Comparison of ENCODE assay signal across 8 mouse cellular contexts in genomic region chr10:3394193-3394592, GRCm38 (mm10). TPM values are rescaled to one million over a fixed set of nuclear protein-coding genes. Genes with fewer than 3 reads are reported as not detected.
A peak's percentile ranks its signal among the peaks of the same experiment; 100 is the strongest.
DNase-seq lines count a peak whose midpoint lies in the region; ATAC-seq and TF ChIP-seq lines count a peak whose summit lies in the region.

No protein-coding gene starts in this region.

- TF ChIP-seq CTCF in left cerebral cortex, adult 2 months (IDR thresholded peaks at IDR 0.05), result no peak
- TF ChIP-seq CTCF in thymus, adult 2 months (IDR thresholded peaks at IDR 0.05; ENCODE audit: borderline replicate concordance, control insufficient read depth, extremely low read depth, insufficient read depth, low read length, poor library complexity), result no peak

- no peak overlapping the region for H3K9ac ChIP-seq in heart, embryonic 16.5 days (ENCODE audit: low read length)
- no peak overlapping the region for H3K9ac ChIP-seq in intestine, embryonic 15.5 days

- no peak for TF ChIP-seq POLR2A in thymus, adult 2 months (IDR thresholded peaks at IDR 0.05; ENCODE audit: control insufficient read depth, extremely low read depth, insufficient read depth, low read length, poor library complexity)

- H3K36me3 ChIP-seq in heart, embryonic 16.5 days (ENCODE audit: control insufficient read depth, insufficient read depth), result no peaks in the 10 kb centered on the region
- no peaks in the 10 kb centered on the region for H3K36me3 ChIP-seq in intestine, embryonic 15.5 days
- no peaks in the 10 kb centered on the region for H3K36me3 ChIP-seq in thymus, adult 2 months (ENCODE audit: control insufficient read depth, insufficient read depth, low read length)

- no peak overlapping the region for H3K27ac ChIP-seq in left cerebral cortex, adult 2 months
- H3K27ac ChIP-seq in heart, embryonic 16.5 days (ENCODE audit: low read length), result peak overlapping the region; percentile 91
- H3K27ac ChIP-seq in intestine, embryonic 15.5 days, result no peak overlapping the region
- no peak overlapping the region for H3K27ac ChIP-seq in thymus, adult 2 months (ENCODE audit: control insufficient read depth, insufficient read depth, low read length)

- ATAC-seq in heart, embryonic 16.5 days (replicated peaks; ENCODE audit: extremely low read depth, insufficient read depth, low FRiP score), result peak; percentile 28; the same call in 1 of the 2 replicates
- no peak for ATAC-seq in intestine, embryonic 15.5 days

- peaks cover 64% of the 10 kb centered on the region for H3K4me1 ChIP-seq in heart, embryonic 16.5 days (ENCODE audit: control insufficient read depth, insufficient read depth, low read length)
- H3K4me1 ChIP-seq in intestine, embryonic 15.5 days (replicated peaks), result no peaks in the 10 kb centered on the region
- no peaks in the 10 kb centered on the region for H3K4me1 ChIP-seq in thymus, adult 2 months (replicated peaks; ENCODE audit: control insufficient read depth, insufficient read depth, low read length)

- no peak overlapping the region for H3K4me3 ChIP-seq in left cerebral cortex, adult 2 months
- H3K4me3 ChIP-seq in heart, embryonic 16.5 days (ENCODE audit: low read length), result no peak overlapping the region
- no peak overlapping the region for H3K4me3 ChIP-seq in intestine, embryonic 15.5 days (replicated peaks)
- no peak overlapping the region for H3K4me3 ChIP-seq in thymus, adult 2 months (ENCODE audit: control insufficient read depth, insufficient read depth, low read length)

- H3K4me2 ChIP-seq in heart, embryonic 16.5 days (ENCODE audit: low read depth, low read length), result peak overlapping the region; percentile 32
- H3K4me2 ChIP-seq in intestine, embryonic 15.5 days (replicated peaks), result no peak overlapping the region

- intact Hi-C loops in left cerebral cortex, adult 2 months (cut with DNase I), result no loop called here

- no peaks in the 10 kb centered on the region for H3K9me3 ChIP-seq in heart, embryonic 16.5 days (replicated peaks; ENCODE audit: control insufficient read depth, low read length)
- H3K9me3 ChIP-seq in intestine, embryonic 15.5 days, result no peaks in the 10 kb centered on the region

- DNase-seq in left cerebral cortex, adult 11 months (ENCODE audit: low spot score), result peak; percentile 19
- DNase-seq in left cerebral cortex, adult 2 months (ENCODE audit: extremely low spot score in 1 of 2, low spot score in 2 of 2), result no peak
- peak; percentile 24 to 40 for DNase-seq in cerebellum, postnatal 36 days
- peak; percentile 23 to 63 for DNase-seq in lung, postnatal 4 days
- DNase-seq in spleen, postnatal 4 days (ENCODE audit: low spot score in 2 of 2), result no peak
- DNase-seq in thymus, adult 2 months, result no peak

- 20% methylated on average over 5 of the region's 5 CpGs for WGBS in heart, embryonic 16.5 days
- WGBS in intestine, embryonic 15.5 days, result 69% methylated on average over 5 of the region's 5 CpGs
- 74% methylated on average over 5 of the region's 5 CpGs for WGBS in thymus, adult 2 months

- no peaks in the 10 kb centered on the region for H3K27me3 ChIP-seq in heart, embryonic 16.5 days (ENCODE audit: control insufficient read depth, insufficient read depth, low read length)
- H3K27me3 ChIP-seq in intestine, embryonic 15.5 days (replicated peaks), result no peaks in the 10 kb centered on the region
- H3K27me3 ChIP-seq in thymus, adult 2 months (ENCODE audit: control insufficient read depth, insufficient read depth, low read length), result no peaks in the 10 kb centered on the region

RNA-seq across cellular contexts. Expression of gene Ppp1r14c, which starts 28.3 kb away (rescaled TPM):
- 10 to 100 TPM; 14.6 to 15.3 TPM for total RNA-seq in left cerebral cortex, adult 2 months (2021)
- 287 and 302 TPM in 2 replicates for polyA plus RNA-seq in heart, embryonic 16.5 days (2015; fragmentation: Nextera tagmentation; extraction: Ambion mirVana)
- polyA plus RNA-seq in intestine, embryonic 15.5 days (2015; fragmentation: Nextera tagmentation; extraction: Ambion mirVana), result 1.8 and 2.4 TPM in 2 replicates
- 0.36 and 2.3 TPM in 2 replicates for polyA plus RNA-seq in thymus, adult 2 months (2012; rRNA removed)

Comparison
In these comparisons a context has a peak if more than half of its experiments do, and no peak if none do; other contexts are left out.
1. DNase-seq: peak in left cerebral cortex, adult 11 months (single experiment), cerebellum, postnatal 36 days (2 of 2) and lung, postnatal 4 days (2 of 2); none in left cerebral cortex, adult 2 months (0 of 2), spleen, postnatal 4 days (0 of 2) and thymus, adult 2 months (single experiment).
2. RNA of gene Ppp1r14c, which starts 28.3 kb away (polyA plus RNA-seq): 287 to 302 TPM in heart, embryonic 16.5 days; 1.8 to 2.4 TPM in intestine, embryonic 15.5 days and 0.36 to 2.3 TPM in thymus, adult 2 months; every median in the first group is over 10 times any median in the second.